Mouse (Mus musculus) MEL (cell line): ENCODE data around the gene Kcnh8. TPM values are rescaled to one million over a fixed set of nuclear protein-coding genes. Genes with fewer than 3 reads are reported as not detected.

Experiments
- DNase-seq: peaks from one replicate; pipeline ENCODE4 v3.0.0; 2011; ENCODE audit warnings: low read depth, low spot score
- H3K27ac ChIP-seq: 2 replicates; pipeline ENCODE4 v1.5.1; 2012; ENCODE audit warnings: low read depth, mild to moderate bottlenecking, control low read depth, low read length, moderate library complexity; ENCODE audit not compliant: control insufficient read depth
- H3K27me3 ChIP-seq, 2 experiments: fragments of 150-350 bp in 1 of 2; sonication (generic) in 1 of 2; 2 replicates each; pipeline ENCODE4 v1.6.1; 2012; ENCODE audit warnings: low read length in 2 of 2, mild to moderate bottlenecking in 2 of 2, improper control_type of control experiment in 1 of 2, moderate library complexity in 1 of 2; ENCODE audit not compliant: insufficient read depth in 2 of 2, control insufficient read depth in 1 of 2
- H3K36me3 ChIP-seq, 2 experiments: 2 replicates each; pipeline ENCODE4 v1.6.1; 2012 to 2014; ENCODE audit warnings: low read length in 2 of 2, improper control_type of control experiment in 1 of 2, inconsistent platforms in 1 of 2, mild to moderate bottlenecking in 1 of 2; ENCODE audit not compliant: insufficient read depth in 2 of 2, control insufficient read depth in 1 of 2
- H3K4me1 ChIP-seq, 2 experiments: fragments of 150-350 bp in 1 of 2; sonication (generic) in 1 of 2; 2 replicates each; pipeline ENCODE4 v1.6.1; 2012; ENCODE audit warnings: low read length in 2 of 2, improper control_type of control experiment in 1 of 2, mild to moderate bottlenecking in 1 of 2; ENCODE audit not compliant: insufficient read depth in 2 of 2, control insufficient read depth in 1 of 2
- H3K4me3 ChIP-seq, 2 experiments: fragments of 150-350 bp in 1 of 2; sonication (generic) in 1 of 2; 2 replicates each; pipeline ENCODE4 v1.5.1; 2012; ENCODE audit warnings: low read depth in 2 of 2, low read length in 2 of 2, mild to moderate bottlenecking in 2 of 2, moderate library complexity in 2 of 2, control low read depth in 1 of 2, improper control_type of control experiment in 1 of 2; ENCODE audit not compliant: control insufficient read depth in 1 of 2, insufficient read depth in 1 of 2
- H3K79me2 ChIP-seq: 2 replicates; pipeline ENCODE4 v1.6.1; 2012; ENCODE audit warnings: mild to moderate bottlenecking, low read length, moderate library complexity; ENCODE audit not compliant: control insufficient read depth, poor library complexity, insufficient read depth
- H3K9ac ChIP-seq: 2 replicates; pipeline ENCODE4 v1.6.1; 2012; ENCODE audit warnings: low read depth, mild to moderate bottlenecking, control low read depth, low read length, moderate library complexity; ENCODE audit not compliant: control insufficient read depth, poor library complexity, severe bottlenecking
- H3K9me3 ChIP-seq: fragments of 150-350 bp; sonication (generic); replicated peaks from 2 replicates; pipeline ENCODE4 v1.6.1; 2012; ENCODE audit warnings: mild to moderate bottlenecking, low read length, improper control_type of control experiment, moderate library complexity; ENCODE audit not compliant: insufficient read depth
- BHLHE40 ChIP-seq: IDR thresholded peaks from 2 replicates; pipeline ENCODE4 v1.6.1; 2012; ENCODE audit warnings: low read depth, mild to moderate bottlenecking, inconsistent platforms, low read length, improper control_type of control experiment, borderline replicate concordance
- CHD1 ChIP-seq: IDR thresholded peaks from 2 replicates; pipeline ENCODE4 v1.6.1; 2012; ENCODE audit warnings: low read depth, mild to moderate bottlenecking, inconsistent platforms, low read length, improper control_type of control experiment
- CHD2 ChIP-seq: IDR thresholded peaks from 2 replicates; pipeline ENCODE4 v1.6.1; 2011; ENCODE audit warnings: low read length, improper control_type of control experiment
- CTCF ChIP-seq, 3 experiments: IDR thresholded peaks in 2 of 3; conservative IDR thresholded peaks in 1 of 3; 2 replicates each; pipeline ENCODE4 v1.5.1; 2011 to 2012; ENCODE audit warnings: low read length in 3 of 3, low read depth in 2 of 3, mild to moderate bottlenecking in 2 of 3, improper control_type of control experiment in 1 of 3, inconsistent platforms in 1 of 3, mixed read lengths in 1 of 3, moderate library complexity in 1 of 3; ENCODE audit not compliant: control insufficient read depth in 1 of 3, insufficient read depth in 1 of 3, poor library complexity in 1 of 3, severe bottlenecking in 1 of 3
- E2F4 ChIP-seq: IDR thresholded peaks from 2 replicates; pipeline ENCODE4 v1.6.1; 2011; ENCODE audit warnings: low read depth, low read length, improper control_type of control experiment, borderline replicate concordance
- ELF1 ChIP-seq: IDR thresholded peaks from 2 replicates; pipeline ENCODE4 v1.6.1; 2014; ENCODE audit warnings: low read depth, mild to moderate bottlenecking, inconsistent platforms, low read length, improper control_type of control experiment, moderate library complexity
- ETS1 ChIP-seq: IDR thresholded peaks from 2 replicates; pipeline ENCODE4 v1.6.1; 2012; ENCODE audit warnings: low read depth, mild to moderate bottlenecking, inconsistent platforms, low read length, improper control_type of control experiment, moderate library complexity
- GATA1 ChIP-seq: IDR thresholded peaks from 2 replicates; pipeline ENCODE4 v1.6.1; 2011; ENCODE audit warnings: low read depth, low read length, improper control_type of control experiment
- HCFC1 ChIP-seq: IDR thresholded peaks from 2 replicates; pipeline ENCODE4 v1.6.1; 2012; ENCODE audit warnings: low read depth, mild to moderate bottlenecking, inconsistent platforms, low read length, improper control_type of control experiment, moderate library complexity
- JUND ChIP-seq: IDR thresholded peaks from 2 replicates; pipeline ENCODE4 v1.6.1; 2011; ENCODE audit warnings: low read depth, mild to moderate bottlenecking, improper control_type of control experiment, low read length
- KAT2A ChIP-seq: conservative IDR thresholded peaks from 2 replicates; pipeline ENCODE4 v1.6.1; 2012; ENCODE audit warnings: low read depth, low read length, improper control_type of control experiment, inconsistent platforms
- MAFK ChIP-seq: IDR thresholded peaks from 2 replicates; pipeline ENCODE4 v1.6.1; 2011; ENCODE audit warnings: low read depth, mild to moderate bottlenecking, low read length, improper control_type of control experiment, borderline replicate concordance
- MEF2A ChIP-seq: IDR thresholded peaks from 2 replicates; pipeline ENCODE4 v1.6.1; 2014; ENCODE audit warnings: low read depth, mild to moderate bottlenecking, inconsistent platforms, low read length, improper control_type of control experiment; ENCODE audit not compliant: poor library complexity, insufficient replicate concordance, severe bottlenecking; ENCODE audit errors: extremely low read depth
- MXI1 ChIP-seq: IDR thresholded peaks from 2 replicates; pipeline ENCODE4 v1.6.1; 2011; ENCODE audit warnings: mild to moderate bottlenecking, low read depth, low read length, improper control_type of control experiment
- NELFE ChIP-seq: IDR thresholded peaks from 2 replicates; pipeline ENCODE4 v1.6.1; 2011; ENCODE audit warnings: low read depth, low read length, improper control_type of control experiment
- NRF1 ChIP-seq: IDR thresholded peaks from 2 replicates; pipeline ENCODE4 v1.6.1; 2014; ENCODE audit warnings: low read depth, mild to moderate bottlenecking, inconsistent platforms, low read length, improper control_type of control experiment, moderate library complexity; ENCODE audit not compliant: poor library complexity, insufficient read depth, severe bottlenecking
- POLR2A ChIP-seq, 2 experiments: IDR thresholded peaks; 2 replicates each; pipeline ENCODE4 v1.6.1; 2011 to 2012; ENCODE audit warnings: low read length in 2 of 2, mild to moderate bottlenecking in 2 of 2, control low read depth in 1 of 2, improper control_type of control experiment in 1 of 2, low read depth in 1 of 2, moderate library complexity in 1 of 2; ENCODE audit not compliant: control insufficient read depth in 1 of 2, insufficient read depth in 1 of 2, poor library complexity in 1 of 2
- SMC3 ChIP-seq: IDR thresholded peaks from 2 replicates; pipeline ENCODE4 v1.6.1; 2011; ENCODE audit warnings: low read depth, low read length, improper control_type of control experiment
- TAL1 ChIP-seq: IDR thresholded peaks from 2 replicates; pipeline ENCODE4 v1.6.1; 2012; ENCODE audit warnings: mild to moderate bottlenecking, inconsistent platforms, low read length, moderate library complexity, mixed read lengths
- TCF12 ChIP-seq: IDR thresholded peaks from 2 replicates; pipeline ENCODE4 v1.6.1; 2014; ENCODE audit warnings: low read depth, mild to moderate bottlenecking, inconsistent platforms, low read length, improper control_type of control experiment, moderate library complexity
- USF1 ChIP-seq: IDR thresholded peaks from 2 replicates; pipeline ENCODE4 v1.6.1; 2014; ENCODE audit warnings: low read depth, mild to moderate bottlenecking, inconsistent platforms, low read length, improper control_type of control experiment, moderate library complexity
- USF2 ChIP-seq, 2 experiments: IDR thresholded peaks; 2 replicates each; pipeline ENCODE4 v1.6.1; 2011 to 2012; ENCODE audit warnings: improper control_type of control experiment in 2 of 2, low read length in 2 of 2, borderline replicate concordance in 1 of 2, inconsistent platforms in 1 of 2, low read depth in 1 of 2, mild to moderate bottlenecking in 1 of 2; ENCODE audit not compliant: insufficient read depth in 1 of 2
- ZC3H11A ChIP-seq: IDR thresholded peaks from 2 replicates; pipeline ENCODE4 v1.6.1; 2012; ENCODE audit warnings: low read depth, mild to moderate bottlenecking, inconsistent platforms, low read length, improper control_type of control experiment
- ZKSCAN1 ChIP-seq: IDR thresholded peaks from 2 replicates; pipeline ENCODE4 v1.6.1; 2012; ENCODE audit warnings: low read depth, mild to moderate bottlenecking, inconsistent platforms, low read length, improper control_type of control experiment, moderate library complexity
- ZNF384 ChIP-seq: IDR thresholded peaks from 2 replicates; pipeline ENCODE4 v1.6.1; 2012; ENCODE audit warnings: low read depth, mild to moderate bottlenecking, inconsistent platforms, low read length, improper control_type of control experiment
- polyA plus RNA-seq, 2 experiments: library from polyadenylated mRNA; stranded (reverse) in 1 of 2; unstranded in 1 of 2; fragments of >175 nt in 1 of 2; fragments of >200 nt in 1 of 2; gene quantifications; 2 replicates each; pipeline versions ENCODE4 v1.2.1 to v1.2.4; 2012; ENCODE audit warnings: low replicate concordance in 2 of 2, low read depth in 1 of 2; ENCODE audit not compliant: insufficient read length in 2 of 2, insufficient read depth in 1 of 2, missing spikeins in 1 of 2
- total RNA-seq: library from RNA; depleted of rRNA; stranded (reverse); fragments of 300-350 nt; gene quantifications from 2 replicates; pipeline ENCODE4 v1.2.3, GENCODE M21; 2012

The Kcnh8 gene
- total and polyA plus RNA-seq, 3 experiments, result not detected

GRCm38 (mm10) chr17:52943966-52944365 lies 341.5 kb downstream of the Kcnh8 start:
- no peak overlapping the region for H3K27ac ChIP-seq
- H3K36me3 ChIP-seq, result no peaks in the 10 kb centered on the region
- no peak overlapping the region for H3K4me3 ChIP-seq
- no peak overlapping the region for H3K9ac ChIP-seq
- H3K4me1 ChIP-seq, result no peaks in the 10 kb centered on the region
- H3K9me3 ChIP-seq, result no peaks in the 10 kb centered on the region
- no peak for DNase-seq
- TF ChIP-seq MAFK (no peak), ZKSCAN1 (no peak), BHLHE40 (no peak), TAL1 (no peak), ZNF384 (no peak), MXI1 (no peak), HCFC1 (no peak), USF2 (IDR thresholded peaks at IDR 0.05; ENCODE audit: borderline replicate concordance in 1 of 2, insufficient read depth in 1 of 2, low read depth in 1 of 2, low read length in 2 of 2) (no peak), ELF1 (no peak), CHD1 (no peak), JUND (no peak), ZC3H11A (no peak), E2F4 (no peak), CTCF (IDR thresholded peaks at IDR 0.05 in 2 of 3, conservative IDR thresholded peaks at IDR 0.05 in 1 of 3; ENCODE audit: control insufficient read depth in 1 of 3, insufficient read depth in 1 of 3, low read depth in 2 of 3, low read length in 3 of 3, poor library complexity in 1 of 3, severe bottlenecking in 1 of 3) (no peak), NELFE (no peak), ETS1 (no peak), GATA1 (no peak), USF1 (no peak)
- H3K27me3 ChIP-seq, result no peaks in the 10 kb centered on the region
- no peaks in the 10 kb centered on the region for H3K79me2 ChIP-seq

GRCm38 (mm10) chr17:52972735-52973134 lies 370.2 kb downstream of the Kcnh8 start:
- TF ChIP-seq USF2 (IDR thresholded peaks at IDR 0.05; ENCODE audit: borderline replicate concordance in 1 of 2, insufficient read depth in 1 of 2, low read depth in 1 of 2, low read length in 2 of 2) (no peak), ZC3H11A (no peak), E2F4 (no peak), MXI1 (no peak), NRF1 (no peak), POLR2A (IDR thresholded peaks at IDR 0.05; ENCODE audit: control insufficient read depth in 1 of 2, insufficient read depth in 1 of 2, low read depth in 1 of 2, low read length in 2 of 2, poor library complexity in 1 of 2) (no peak), TCF12 (no peak), KAT2A (no peak), ZNF384 (no peak), ELF1 (no peak), CHD2 (no peak), MEF2A (no peak), SMC3 (no peak)
- Histone ChIP-seq H3K27ac (no peak overlapping the region), H3K27me3 (no peaks in the 10 kb centered on the region), H3K4me1 (no peaks in the 10 kb centered on the region), H3K9ac (no peak overlapping the region), H3K36me3 (no peaks in the 10 kb centered on the region), H3K4me3 (no peak overlapping the region), H3K79me2 (no peaks in the 10 kb centered on the region), H3K9me3 (no peaks in the 10 kb centered on the region)
- no peak for DNase-seq
